Mouse (Mus musculus) neural tube, embryonic 15.5 days (tissue): ENCODE data around the gene Otop2. TPM values are rescaled to one million over a fixed set of nuclear protein-coding genes. Genes with fewer than 3 reads are reported as not detected.

Experiments
- ATAC-seq: fragments of 200-750 bp; cut with Nextera tagmentation; 2 replicates; pipeline ENCODE4 v1.8.0; 2017; ENCODE audit warnings: mild to moderate bottlenecking, moderate TSS enrichment, moderate library complexity; ENCODE audit not compliant: low FRiP score
- H3K27ac ChIP-seq: fragments of 300-500 bp; sonication (generic); replicated peaks from 2 replicates; pipeline ENCODE4 v1.5.1; 2015; ENCODE audit warnings: mild to moderate bottlenecking, inconsistent platforms
- H3K27me3 ChIP-seq: fragments of 300-500 bp; sonication (generic); replicated peaks from 2 replicates; pipeline ENCODE4 v1.6.1; 2015; ENCODE audit warnings: inconsistent platforms
- H3K36me3 ChIP-seq: fragments of 300-500 bp; sonication (generic); 2 replicates; pipeline ENCODE4 v1.6.1; 2015; ENCODE audit warnings: inconsistent platforms
- H3K4me1 ChIP-seq: fragments of 300-500 bp; sonication (generic); 2 replicates; pipeline ENCODE4 v1.6.1; 2015; ENCODE audit warnings: inconsistent platforms
- H3K4me2 ChIP-seq: fragments of 300-500 bp; sonication (generic); 2 replicates; pipeline ENCODE4 v1.6.1; 2015; ENCODE audit warnings: inconsistent platforms, mild to moderate bottlenecking, moderate library complexity
- H3K4me3 ChIP-seq: fragments of 300-500 bp; sonication (generic); replicated peaks from 2 replicates; pipeline ENCODE4 v1.5.1; 2015; ENCODE audit warnings: mild to moderate bottlenecking, inconsistent platforms
- H3K9ac ChIP-seq: fragments of 300-500 bp; sonication (generic); replicated peaks from 2 replicates; pipeline ENCODE4 v1.6.1; 2015; ENCODE audit warnings: mild to moderate bottlenecking, inconsistent platforms
- H3K9me3 ChIP-seq: fragments of 300-500 bp; sonication (generic); replicated peaks from 2 replicates; pipeline ENCODE4 v1.6.1; 2016; ENCODE audit warnings: inconsistent platforms
- WGBS: fragments of 180-500 bp; shearing (Covaris S2); methylation state at CpG from one replicate; pipeline ENCODE4 v1.1.7; 2015; ENCODE audit warnings: mixed read lengths; 5-methylcytosine and 5-hydroxymethylcytosine counted together
- polyA plus RNA-seq: library from polyadenylated mRNA; unstranded; fragments of >200 nt; fragmentation: Nextera tagmentation; extraction: Ambion mirVana; gene quantifications from 2 replicates; pipeline ENCODE4 v1.2.1, GENCODE M21; 2015

Gene Otop2
- polyA plus RNA-seq, 1 experiment from 2014 or later: 0.15 TPM

- Histone ChIP-seq H3K9me3 (no peaks in the 10 kb centered on the region), H3K9ac (no peak overlapping the region), H3K27me3 (peaks cover 34% of the 10 kb centered on the region), H3K27ac (no peak overlapping the region), H3K4me1 (peaks cover 15% of the 10 kb centered on the region), H3K4me3 (peak overlapping the region; percentile 34), H3K36me3 (no peaks in the 10 kb centered on the region), H3K4me2 (peak overlapping the region; percentile 65)
- 58% methylated on average over 12 of the region's 12 CpGs for WGBS
- no peak for ATAC-seq
Measured at GRCm38 (mm10) chr11:115335223-115335622, 28.3 kb downstream of the Otop2 start.

- WGBS: 22% methylated on average over 6 of the region's 6 CpGs
- H3K4me2 ChIP-seq: no peak overlapping the region
- H3K36me3 ChIP-seq: no peaks in the 10 kb centered on the region
- peaks cover 15% of the 10 kb centered on the region for H3K4me1 ChIP-seq
- ATAC-seq: no peak
- no peaks in the 10 kb centered on the region for H3K9me3 ChIP-seq
- H3K4me3 ChIP-seq: no peak overlapping the region
- no peak overlapping the region for H3K27ac ChIP-seq
- H3K9ac ChIP-seq: no peak overlapping the region
- peaks cover 32% of the 10 kb centered on the region for H3K27me3 ChIP-seq
Measured at GRCm38 (mm10) chr11:115336115-115336514, 29.2 kb downstream of the Otop2 start.

- Histone ChIP-seq H3K36me3 (no peaks in the 10 kb centered on the region), H3K4me1 (peaks cover 15% of the 10 kb centered on the region), H3K4me2 (no peak overlapping the region), H3K27me3 (peaks cover 28% of the 10 kb centered on the region), H3K9ac (no peak overlapping the region), H3K27ac (no peak overlapping the region), H3K9me3 (no peaks in the 10 kb centered on the region), H3K4me3 (no peak overlapping the region)
- WGBS: 69% methylated on average over 3 of the region's 3 CpGs
- no peak for ATAC-seq
Measured at GRCm38 (mm10) chr11:115337350-115337749, 30.4 kb downstream of the Otop2 start.

GRCm38 (mm10) chr11:115337826-115338225 is 30.9 kb downstream of the Otop2 start:
- H3K9ac ChIP-seq: no peak overlapping the region
- no peak for ATAC-seq
- WGBS: 72% methylated on average over 1 of the region's 1 CpGs

GRCm38 (mm10) chr11:115341246-115341645 is 34.3 kb downstream of the Otop2 start:
- H3K36me3 ChIP-seq: no peaks in the 10 kb centered on the region
- no peaks in the 10 kb centered on the region for H3K9me3 ChIP-seq
- H3K9ac ChIP-seq: no peak overlapping the region
- H3K4me3 ChIP-seq: no peak overlapping the region
- H3K4me1 ChIP-seq: no peaks in the 10 kb centered on the region
- H3K27me3 ChIP-seq: peaks cover 11% of the 10 kb centered on the region
- H3K27ac ChIP-seq: no peak overlapping the region
- WGBS: 73% methylated on average over 2 of the region's 2 CpGs
- no peak for ATAC-seq
- H3K4me2 ChIP-seq: no peak overlapping the region

More at GRCm38 (mm10) chr11:115337826-115338225, 30.9 kb downstream of the Otop2 start:
- H3K4me3 ChIP-seq: no peak overlapping the region
- H3K9me3 ChIP-seq: no peaks in the 10 kb centered on the region
- H3K27me3 ChIP-seq: peaks cover 28% of the 10 kb centered on the region
- peaks cover 15% of the 10 kb centered on the region for H3K4me1 ChIP-seq
- H3K36me3 ChIP-seq: no peaks in the 10 kb centered on the region
- no peak overlapping the region for H3K27ac ChIP-seq
- no peak overlapping the region for H3K4me2 ChIP-seq

- H3K4me3 ChIP-seq: no peak overlapping the region
- H3K27me3 ChIP-seq: peaks cover 6% of the 10 kb centered on the region; the same call in 1 of the 2 replicates
- no peaks in the 10 kb centered on the region for H3K36me3 ChIP-seq
- WGBS: 71% methylated on average over 6 of the region's 6 CpGs
- H3K9ac ChIP-seq: no peak overlapping the region
- peaks cover 1% of the 10 kb centered on the region; the same call in 1 of the 2 replicates for H3K4me1 ChIP-seq
- no peaks in the 10 kb centered on the region for H3K9me3 ChIP-seq
- H3K4me2 ChIP-seq: no peak overlapping the region
- no peak for ATAC-seq
- H3K27ac ChIP-seq: no peak overlapping the region
Measured at GRCm38 (mm10) chr11:115341866-115342265, 34.9 kb downstream of the Otop2 start.

GRCm38 (mm10) chr11:115344967-115345366 is 38.0 kb downstream of the Otop2 start:
- 19% methylated on average over 12 of the region's 12 CpGs for WGBS
- Histone ChIP-seq H3K4me2 (no peak overlapping the region), H3K27me3 (peaks cover 14% of the 10 kb centered on the region; the same call in 1 of the 2 replicates), H3K9me3 (no peaks in the 10 kb centered on the region), H3K36me3 (peaks cover 14% of the 10 kb centered on the region), H3K9ac (no peak overlapping the region; the same call in 1 of the 2 replicates), H3K4me3 (no peak overlapping the region), H3K27ac (no peak overlapping the region), H3K4me1 (peaks cover 4% of the 10 kb centered on the region; the same call in 1 of the 2 replicates)
- ATAC-seq: no peak

GRCm38 (mm10) chr11:115345515-115345914 is 38.6 kb downstream of the Otop2 start:
- WGBS: 42% methylated on average over 7 of the region's 7 CpGs
- Histone ChIP-seq H3K27ac (no peak overlapping the region), H3K4me3 (no peak overlapping the region), H3K9ac (no peak overlapping the region), H3K4me2 (no peak overlapping the region), H3K27me3 (peaks cover 13% of the 10 kb centered on the region; the same call in 1 of the 2 replicates), H3K4me1 (peaks cover 4% of the 10 kb centered on the region; the same call in 1 of the 2 replicates), H3K9me3 (no peaks in the 10 kb centered on the region), H3K36me3 (peaks cover 18% of the 10 kb centered on the region)
- ATAC-seq: no peak

- Histone ChIP-seq H3K9me3 (no peaks in the 10 kb centered on the region), H3K4me2 (no peak overlapping the region), H3K4me3 (no peak overlapping the region), H3K27me3 (peaks cover 13% of the 10 kb centered on the region; the same call in 1 of the 2 replicates), H3K36me3 (peaks cover 49% of the 10 kb centered on the region), H3K27ac (no peak overlapping the region), H3K4me1 (peaks cover 4% of the 10 kb centered on the region; the same call in 1 of the 2 replicates), H3K9ac (no peak overlapping the region)
- WGBS: 60% methylated on average over 17 of the region's 17 CpGs
- ATAC-seq: no peak
Measured at GRCm38 (mm10) chr11:115348681-115349248, 41.8 kb downstream of the Otop2 start.

GRCm38 (mm10) chr11:115349976-115350375 is 43.0 kb downstream of the Otop2 start:
- 54% methylated on average over 4 of the region's 4 CpGs for WGBS
- Histone ChIP-seq H3K27me3 (peaks cover 13% of the 10 kb centered on the region; the same call in 1 of the 2 replicates), H3K4me2 (no peak overlapping the region), H3K27ac (no peak overlapping the region), H3K4me1 (peaks cover 4% of the 10 kb centered on the region; the same call in 1 of the 2 replicates), H3K4me3 (no peak overlapping the region), H3K36me3 (peaks cover 49% of the 10 kb centered on the region), H3K9me3 (no peaks in the 10 kb centered on the region), H3K9ac (no peak overlapping the region)
- ATAC-seq: no peak

GRCm38 (mm10) chr11:115353375-115353774 is 46.4 kb downstream of the Otop2 start:
- Histone ChIP-seq H3K9me3 (no peaks in the 10 kb centered on the region), H3K4me1 (no peaks in the 10 kb centered on the region), H3K27ac (no peak overlapping the region), H3K9ac (no peak overlapping the region), H3K4me2 (no peak overlapping the region), H3K27me3 (peaks cover 14% of the 10 kb centered on the region; the same call in 1 of the 2 replicates), H3K36me3 (peaks cover 65% of the 10 kb centered on the region), H3K4me3 (no peak overlapping the region)
- 97% methylated on average over 5 of the region's 5 CpGs for WGBS
- no peak for ATAC-seq

GRCm38 (mm10) chr11:115354183-115354582 is 47.2 kb downstream of the Otop2 start:
- Histone ChIP-seq H3K36me3 (peaks cover 61% of the 10 kb centered on the region), H3K4me2 (no peak overlapping the region), H3K4me1 (peaks cover 8% of the 10 kb centered on the region), H3K27me3 (peaks cover 7% of the 10 kb centered on the region; the same call in 1 of the 2 replicates), H3K9me3 (no peaks in the 10 kb centered on the region), H3K4me3 (no peak overlapping the region), H3K27ac (no peak overlapping the region), H3K9ac (no peak overlapping the region)
- WGBS: 8% methylated on average over 8 of the region's 8 CpGs
- peak; percentile 28; the same call in 1 of the 2 replicates for ATAC-seq
